Mouse (Mus musculus) midbrain, embryonic 15.5 days (tissue): ENCODE results near the gene Ube2s. TPM values are rescaled to one million over a fixed set of nuclear protein-coding genes. Genes with fewer than 3 reads are reported as not detected.

Source experiments
- ATAC-seq: fragments of 200-750 bp; cut with Nextera tagmentation; replicated peaks from 2 replicates; pipeline ENCODE4 v1.8.0; 2017; ENCODE audit warnings: moderate TSS enrichment
- H3K27ac ChIP-seq: fragments of 300-500 bp; sonication (generic); 2 replicates; pipeline ENCODE4 v1.5.1; 2015; ENCODE audit warnings: mild to moderate bottlenecking, inconsistent platforms
- H3K27me3 ChIP-seq: fragments of 300-500 bp; sonication (generic); replicated peaks from 2 replicates; pipeline ENCODE4 v1.6.1; 2015; ENCODE audit warnings: inconsistent platforms
- H3K36me3 ChIP-seq: fragments of 300-500 bp; sonication (generic); replicated peaks from 2 replicates; pipeline ENCODE4 v1.6.1; 2015; ENCODE audit warnings: inconsistent platforms
- H3K4me1 ChIP-seq: fragments of 300-500 bp; sonication (generic); 2 replicates; pipeline ENCODE4 v1.6.1; 2015; ENCODE audit warnings: inconsistent platforms
- H3K4me2 ChIP-seq: fragments of 300-500 bp; sonication (generic); 2 replicates; pipeline ENCODE4 v1.6.1; 2015; ENCODE audit warnings: inconsistent platforms, mild to moderate bottlenecking, moderate library complexity
- H3K4me3 ChIP-seq: fragments of 300-500 bp; sonication (generic); 2 replicates; pipeline ENCODE4 v1.5.1; 2015; ENCODE audit warnings: mild to moderate bottlenecking, inconsistent platforms
- H3K9ac ChIP-seq: fragments of 300-500 bp; sonication (generic); 2 replicates; pipeline ENCODE4 v1.6.1; 2015; ENCODE audit warnings: mild to moderate bottlenecking, inconsistent platforms
- H3K9me3 ChIP-seq: fragments of 300-500 bp; sonication (generic); 2 replicates; pipeline ENCODE4 v1.6.1; 2016; ENCODE audit warnings: inconsistent platforms
- WGBS: fragments of 180-500 bp; shearing (Covaris S2); methylation state at CpG from one replicate; pipeline ENCODE4 v1.1.7; 2015; ENCODE audit warnings: mixed read lengths; 5-methylcytosine and 5-hydroxymethylcytosine counted together
- polyA plus RNA-seq: library from polyadenylated mRNA; unstranded; fragments of >200 nt; fragmentation: Nextera tagmentation; extraction: Ambion mirVana; gene quantifications from 2 replicates; pipeline ENCODE4 v1.2.1, GENCODE M21; 2015

The Ube2s gene
- polyA plus RNA-seq, 1 experiment from 2014 or later, result 265 TPM

DNA sequence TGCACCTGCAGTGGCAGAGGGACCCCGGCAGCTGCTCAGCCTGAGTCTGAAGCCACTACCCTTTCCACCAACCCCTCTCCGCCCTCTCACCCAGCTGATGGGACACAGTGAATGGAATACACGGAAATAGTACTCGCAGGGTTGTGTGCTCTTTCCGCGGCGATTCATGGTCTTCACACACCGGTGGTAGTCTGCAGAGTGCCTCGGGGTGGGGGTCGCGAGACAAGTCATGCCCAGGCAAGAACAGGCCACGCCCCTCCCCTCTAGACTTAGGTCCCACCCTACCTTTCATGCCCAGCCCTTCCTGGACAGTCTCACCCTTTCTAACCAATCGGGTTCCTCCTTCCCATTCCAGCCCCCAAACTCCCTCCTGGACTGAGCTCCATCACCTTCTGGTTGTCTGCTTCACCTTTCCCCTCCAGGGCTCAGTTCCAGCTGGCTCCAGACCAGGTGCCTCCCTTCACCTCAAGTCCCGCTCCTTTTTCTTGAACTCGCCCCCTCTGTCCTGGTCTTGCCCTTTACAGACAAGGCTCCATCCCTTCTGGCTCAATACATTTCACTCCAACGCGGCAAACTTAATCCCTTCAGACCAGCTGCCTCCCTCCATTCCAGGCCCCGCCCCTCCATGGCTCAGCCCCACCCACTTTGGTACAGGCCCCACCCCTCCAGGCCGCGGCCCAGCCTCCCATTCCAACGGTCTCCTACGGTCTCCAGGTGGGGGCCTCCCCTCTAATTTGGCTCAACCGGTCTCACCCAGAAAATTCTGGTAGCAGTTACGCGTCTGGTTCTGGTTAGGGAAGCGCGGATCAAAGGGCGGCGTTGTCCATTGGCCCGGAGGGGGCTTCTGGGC, 60.2 kb downstream of the Ube2s start:
- no peaks in the 10 kb centered on the region for H3K9me3 ChIP-seq
- peak overlapping the region; percentile 12; the same call in 1 of the 2 replicates for H3K9ac ChIP-seq
- H3K27ac ChIP-seq, result no peak overlapping the region
- no peaks in the 10 kb centered on the region for H3K36me3 ChIP-seq
- peak overlapping the region; percentile 37 for H3K4me3 ChIP-seq
- ATAC-seq, result peak; percentile 77
- H3K4me1 ChIP-seq, result peaks cover 18% of the 10 kb centered on the region
- WGBS, result under 1% methylated on average over 30 of the region's 30 CpGs
- H3K4me2 ChIP-seq, result peak overlapping the region; percentile 56
- H3K27me3 ChIP-seq, result no peaks in the 10 kb centered on the region

DNA sequence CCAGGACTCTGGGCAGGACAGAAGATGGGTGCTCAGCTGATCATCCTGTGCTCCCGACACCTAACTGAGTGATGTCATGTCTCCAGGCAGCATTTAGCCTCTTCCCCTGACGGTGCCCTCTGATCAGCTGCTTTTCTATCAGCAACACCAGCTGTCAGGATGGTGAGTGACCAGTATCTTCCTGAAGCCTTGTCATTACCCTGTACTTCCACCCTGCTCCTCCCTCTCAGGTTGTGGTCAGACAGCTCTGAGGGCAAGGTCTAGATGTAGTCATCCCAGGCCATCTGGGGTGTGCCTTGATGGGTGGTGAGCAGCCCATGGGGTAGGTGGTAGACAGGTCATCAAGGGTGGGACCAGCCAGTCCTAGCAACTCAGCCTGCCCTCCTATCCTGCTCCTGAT, 63.2 kb downstream of the Ube2s start:
- Histone ChIP-seq H3K9ac (no peak overlapping the region), H3K36me3 (no peaks in the 10 kb centered on the region; the same call in 1 of the 2 replicates), H3K4me1 (peaks cover 18% of the 10 kb centered on the region), H3K27me3 (no peaks in the 10 kb centered on the region), H3K9me3 (no peaks in the 10 kb centered on the region), H3K27ac (no peak overlapping the region), H3K4me3 (no peak overlapping the region), H3K4me2 (no peak overlapping the region)
- ATAC-seq, result no peak
- 81% methylated on average over 2 of the region's 2 CpGs for WGBS

DNA sequence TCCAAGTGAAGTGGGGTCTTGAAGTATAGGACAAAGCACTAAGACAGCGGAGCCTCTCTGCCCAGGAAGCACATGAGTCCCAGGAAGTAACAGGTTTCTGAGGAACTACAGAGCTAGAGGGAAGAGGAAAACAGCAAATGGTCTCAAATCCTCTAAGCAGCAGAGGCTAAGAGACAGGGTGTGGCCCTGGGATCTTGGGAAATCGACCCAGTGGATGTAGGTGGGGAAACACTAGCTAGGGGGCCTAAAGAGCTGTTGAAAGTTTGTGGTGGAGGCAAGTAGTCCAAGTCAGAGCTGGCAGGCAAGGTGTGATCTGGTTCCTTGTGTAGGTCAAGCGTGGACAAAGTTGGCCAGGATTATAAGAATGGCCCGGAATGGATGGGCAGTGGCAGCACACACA, 64.1 kb downstream of the Ube2s start:
- Histone ChIP-seq H3K9me3 (no peaks in the 10 kb centered on the region), H3K36me3 (no peaks in the 10 kb centered on the region; the same call in 1 of the 2 replicates), H3K4me1 (peaks cover 18% of the 10 kb centered on the region), H3K27me3 (no peaks in the 10 kb centered on the region), H3K4me2 (no peak overlapping the region), H3K9ac (no peak overlapping the region), H3K27ac (no peak overlapping the region), H3K4me3 (no peak overlapping the region)
- 87% methylated on average over 4 of the region's 4 CpGs for WGBS
- no peak for ATAC-seq

DNA sequence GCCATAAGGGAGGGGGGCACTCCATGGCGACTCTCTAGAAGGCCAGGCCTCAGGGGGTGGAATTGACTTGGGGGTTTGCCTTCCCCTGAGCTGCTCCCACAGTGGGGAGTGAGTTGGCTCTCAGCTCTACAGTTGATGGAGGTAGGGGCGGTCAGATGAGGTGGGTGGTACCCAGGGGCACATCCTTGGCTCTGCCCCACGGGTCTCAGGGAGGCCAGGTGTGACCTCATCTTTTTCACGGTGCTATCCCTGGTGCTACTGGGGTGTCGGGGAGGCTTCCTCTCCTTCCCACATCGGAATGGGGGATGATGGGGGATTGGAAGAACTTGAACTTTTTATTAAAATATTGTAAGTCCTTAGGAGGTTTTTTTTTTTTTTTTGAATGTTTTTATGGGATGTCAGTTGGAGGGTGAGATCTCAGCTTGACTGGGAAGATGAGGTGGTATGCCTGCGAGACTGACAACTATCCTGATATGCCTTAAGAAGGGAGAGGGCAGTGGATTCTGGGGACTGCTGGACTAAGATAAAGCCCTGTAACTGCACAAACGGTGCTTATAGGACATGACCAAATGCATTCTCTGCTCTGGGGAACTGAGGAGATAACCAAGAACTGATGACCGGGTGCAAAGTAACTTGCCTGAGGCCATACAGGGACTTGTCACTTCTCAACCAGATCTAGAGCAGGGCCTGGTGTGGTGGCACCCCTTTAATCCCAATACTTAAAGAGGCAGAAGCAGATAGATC, 65.1 kb downstream of the Ube2s start:
- Histone ChIP-seq H3K4me3 (no peak overlapping the region), H3K27me3 (no peaks in the 10 kb centered on the region), H3K9me3 (no peaks in the 10 kb centered on the region), H3K9ac (no peak overlapping the region), H3K4me2 (no peak overlapping the region), H3K36me3 (no peaks in the 10 kb centered on the region; the same call in 1 of the 2 replicates), H3K27ac (no peak overlapping the region), H3K4me1 (peaks cover 17% of the 10 kb centered on the region)
- ATAC-seq, result no peak
- 76% methylated on average over 9 of the region's 9 CpGs for WGBS

DNA sequence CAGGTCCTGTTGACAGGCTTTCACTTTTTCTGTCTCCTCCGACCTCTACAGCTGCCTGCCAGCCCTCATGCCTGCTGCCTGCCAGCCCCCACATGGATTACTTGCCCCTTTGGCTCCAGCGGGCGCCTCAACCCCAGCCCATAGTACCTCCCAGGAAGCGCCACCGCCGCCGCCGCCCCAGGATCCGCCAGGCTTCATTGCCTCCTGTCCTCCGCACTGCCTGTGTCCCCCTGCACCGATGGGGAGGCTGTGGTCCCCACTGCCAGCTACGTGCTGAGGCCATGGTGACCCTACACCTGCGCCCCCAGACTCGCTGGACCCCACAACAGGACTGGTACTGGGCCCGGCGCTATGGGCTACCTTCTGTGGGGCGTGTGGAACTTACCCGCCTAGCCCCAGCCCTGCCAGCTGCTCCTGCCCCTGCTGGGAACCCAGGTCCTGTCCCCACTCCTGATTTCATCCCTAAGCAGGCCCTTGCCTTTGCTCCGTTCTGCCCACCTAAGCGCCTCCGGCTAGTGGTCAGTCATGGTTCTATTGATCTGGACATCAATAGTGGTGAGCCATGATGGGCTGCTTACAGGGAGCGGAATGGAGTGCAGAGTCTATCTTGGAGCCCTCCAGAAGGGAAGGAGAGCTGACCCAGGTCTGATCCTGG, 65.9 kb downstream of the Ube2s start:
- Histone ChIP-seq H3K9ac (no peak overlapping the region), H3K27me3 (no peaks in the 10 kb centered on the region), H3K27ac (no peak overlapping the region), H3K4me1 (peaks cover 19% of the 10 kb centered on the region), H3K36me3 (no peaks in the 10 kb centered on the region; the same call in 1 of the 2 replicates), H3K4me2 (no peak overlapping the region), H3K4me3 (no peak overlapping the region), H3K9me3 (no peaks in the 10 kb centered on the region)
- WGBS, result 81% methylated on average over 22 of the region's 22 CpGs
- ATAC-seq, result no peak; the same call in 1 of the 2 replicates

DNA sequence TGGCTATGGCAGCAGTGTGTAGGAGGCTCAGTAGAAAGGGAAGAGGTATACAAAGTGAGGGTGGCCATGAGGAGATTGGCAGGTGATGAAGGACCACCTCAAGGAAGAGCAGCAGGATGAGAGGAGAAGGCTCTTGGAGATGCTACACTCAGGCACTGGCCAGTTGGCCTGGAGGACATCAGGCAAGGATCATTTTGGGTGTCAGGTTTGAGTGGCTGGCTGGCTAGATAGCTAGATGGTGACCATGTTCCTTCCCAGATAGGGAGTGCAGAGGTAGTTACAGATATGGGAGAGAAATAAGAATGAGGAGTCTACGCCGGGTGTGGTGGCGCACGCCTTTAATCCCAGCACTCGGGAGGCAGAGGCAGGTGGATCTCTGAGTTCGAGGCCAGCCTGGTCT, 67.5 kb downstream of the Ube2s start:
- H3K27me3 ChIP-seq, result no peaks in the 10 kb centered on the region
- ATAC-seq, result no peak
- H3K9ac ChIP-seq, result no peak overlapping the region
- no peak overlapping the region for H3K4me3 ChIP-seq
- peaks cover 26% of the 10 kb centered on the region for H3K4me1 ChIP-seq
- no peaks in the 10 kb centered on the region for H3K9me3 ChIP-seq
- WGBS, result 96% methylated on average over 6 of the region's 6 CpGs
- H3K4me2 ChIP-seq, result no peak overlapping the region
- H3K27ac ChIP-seq, result no peak overlapping the region
- no peaks in the 10 kb centered on the region; the same call in 1 of the 2 replicates for H3K36me3 ChIP-seq

Other genes starting within 250 kb of the Ube2s start
- gene Ptprh, start 208.5 kb downstream of the Ube2s start, polyA plus RNA-seq, result 0.75 and 1.3 TPM in 2 replicates
- gene Tmem86b, start 181.2 kb downstream of the Ube2s start, polyA plus RNA-seq, result 3.8 and 4.2 TPM in 2 replicates
- gene Ppp6r1, start 153.6 kb downstream of the Ube2s start, polyA plus RNA-seq, result 10.5 TPM in 2 replicates
- gene Hspbp1, start 127.5 kb downstream of the Ube2s start, polyA plus RNA-seq, result 165 TPM in 2 replicates
- 8.6 TPM in 2 replicates for gene Brsk1, start 122.0 kb downstream of the Ube2s start, polyA plus RNA-seq
- 0.09 and 0.25 TPM in 2 replicates for gene Tmem150b, start 87.3 kb downstream of the Ube2s start, polyA plus RNA-seq
- gene Kmt5c, start 72.5 kb downstream of the Ube2s start, polyA plus RNA-seq, result 75.3 and 77.2 TPM in 2 replicates
- 21.6 and 23.6 TPM in 2 replicates for gene Cox6b2, start 59.5 kb downstream of the Ube2s start, polyA plus RNA-seq
- not detected in 2 replicates for gene Fam71e2, start 41.3 kb downstream of the Ube2s start, polyA plus RNA-seq
- gene Il11, start 29.7 kb downstream of the Ube2s start, polyA plus RNA-seq, result 1.0 and 1.6 TPM in 2 replicates
- not detected in 2 replicates for gene Tmem190, start 29.7 kb downstream of the Ube2s start, polyA plus RNA-seq
- 5.4 and 5.8 TPM in 2 replicates for gene Tmem238, start 22.9 kb downstream of the Ube2s start, polyA plus RNA-seq
- 186 and 187 TPM in 2 replicates for gene Rpl28, start 19.7 kb downstream of the Ube2s start, polyA plus RNA-seq
- gene Shisa7, start 32.1 kb upstream of the Ube2s start, polyA plus RNA-seq, result 15.3 and 16.6 TPM in 2 replicates
- gene Isoc2b, start 57.7 kb upstream of the Ube2s start, polyA plus RNA-seq, result 3.1 and 4.6 TPM in 2 replicates
- 0.54 and 0.57 TPM in 2 replicates for gene Isoc2a, start 64.6 kb upstream of the Ube2s start, polyA plus RNA-seq
- 0.40 and 0.65 TPM in 2 replicates for gene Gm36210, start 93.9 kb upstream of the Ube2s start, polyA plus RNA-seq
- gene Zfp628, start 102.6 kb upstream of the Ube2s start, polyA plus RNA-seq, result 4.5 and 4.6 TPM in 2 replicates
- gene Nat14, start 109.4 kb upstream of the Ube2s start, polyA plus RNA-seq, result 46.3 and 47.7 TPM in 2 replicates
- 1.0 and 1.4 TPM in 2 replicates for gene Ssc5d, start 113.2 kb upstream of the Ube2s start, polyA plus RNA-seq
- 0.29 TPM in 1 of 2 replicates, not detected in the other for gene Sbk2, start 151.8 kb upstream of the Ube2s start, polyA plus RNA-seq
- 0.32 and 0.41 TPM in 2 replicates for gene Sbk3, start 158.6 kb upstream of the Ube2s start, polyA plus RNA-seq
- 72.6 and 77.2 TPM in 2 replicates for gene Zfp579, start 183.6 kb upstream of the Ube2s start, polyA plus RNA-seq
- 7.1 and 7.7 TPM in 2 replicates for gene Zfp524, start 201.8 kb upstream of the Ube2s start, polyA plus RNA-seq
- 41.3 and 48.8 TPM in 2 replicates for gene Fiz1, start 202.1 kb upstream of the Ube2s start, polyA plus RNA-seq
- 1.2 TPM in 1 of 2 replicates, not detected in the other for gene Gm44973, start 202.9 kb upstream of the Ube2s start, polyA plus RNA-seq
- 8.0 and 8.4 TPM in 2 replicates for gene Zfp865, start 207.8 kb upstream of the Ube2s start, polyA plus RNA-seq
- gene Ccdc106, start 208.0 kb upstream of the Ube2s start, polyA plus RNA-seq, result 64.9 and 67.8 TPM in 2 replicates
- not detected in 2 replicates for gene 4632433K11Rik, start 221.5 kb upstream of the Ube2s start, polyA plus RNA-seq
- gene Zfp784, start 225.9 kb upstream of the Ube2s start, polyA plus RNA-seq, result 12.3 and 13.5 TPM in 2 replicates
- 106 and 110 TPM in 2 replicates for gene Zfp580, start 238.9 kb upstream of the Ube2s start, polyA plus RNA-seq
- 103 and 107 TPM in 2 replicates for gene U2af2, start 249.6 kb upstream of the Ube2s start, polyA plus RNA-seq